Comparison of ENCODE assay signal across 28 mouse cellular contexts in genomic region chr8:9780332-9780731, GRCm38 (mm10). TPM values are rescaled to one million over a fixed set of nuclear protein-coding genes. Genes with fewer than 3 reads are reported as not detected.
"Had no signal": no experiment of that assay in that cellular context is flagged by ENCODE, and none has a peak within 500 bp of the region (broad histone marks: within the 10 kb centered on the region; RNA-seq: fewer than 3 reads in every experiment).

No protein-coding gene starts in this region.

- H3K4me2 ChIP-seq: kidney, embryonic 15.5 days; limb, embryonic 12.5 days; limb, embryonic 15.5 days; liver, embryonic 11.5 days; lung, embryonic 15.5 days; midbrain, embryonic 11.5 days; neural tube, embryonic 13.5 days had no signal

- H3K27ac ChIP-seq: kidney, embryonic 15.5 days; limb, embryonic 12.5 days; limb, embryonic 15.5 days; liver, embryonic 14.5 days; lung, embryonic 15.5 days; neural tube, embryonic 13.5 days had no signal

- H3K4me3 ChIP-seq: kidney, embryonic 15.5 days; limb, embryonic 12.5 days; limb, embryonic 15.5 days; lung, embryonic 15.5 days; myocyte; neural tube, embryonic 13.5 days had no signal

- H3K9ac ChIP-seq: kidney, embryonic 15.5 days; limb, embryonic 12.5 days; limb, embryonic 15.5 days; liver, embryonic 14.5 days; liver, postnatal 0 days; lung, embryonic 15.5 days; neural tube, embryonic 13.5 days had no signal

- H3K36me3 ChIP-seq: kidney, embryonic 15.5 days; limb, embryonic 12.5 days; limb, embryonic 15.5 days; lung, embryonic 15.5 days; neural tube, embryonic 13.5 days had no signal

- H3K4me1 ChIP-seq: kidney, embryonic 15.5 days; limb, embryonic 12.5 days; limb, embryonic 15.5 days; lung, embryonic 15.5 days; neural tube, embryonic 13.5 days had no signal

- ATAC-seq: liver, postnatal 0 days; midbrain, embryonic 16.5 days had no signal

- H3K9me3 ChIP-seq: kidney, embryonic 15.5 days; limb, embryonic 12.5 days; limb, embryonic 15.5 days; lung, embryonic 15.5 days; neural tube, embryonic 13.5 days had no signal

- H3K27me3 ChIP-seq: kidney, embryonic 15.5 days; lung, embryonic 15.5 days; neural tube, embryonic 13.5 days had no signal

- DNase-seq: kidney, adult 11 months; kidney, adult 8-10 months; kidney, postnatal 10 days; kidney, postnatal 36 days; left cerebral cortex, postnatal 4 days; liver, postnatal 0 days; lung, postnatal 14 days; lung, postnatal 4 days; right cerebral cortex, adult 18-20 months; right cerebral cortex, postnatal 14 days; right cerebral cortex, postnatal 4 days; thymus, adult 18-20 months; thymus, postnatal 36 days had no signal

RNA-seq across cellular contexts. Expression of gene Fam155a, which starts 9.4 kb away (rescaled TPM):
- total RNA-seq: megakaryocyte progenitor cell, adult 5-6 weeks; megakaryocyte-erythroid progenitor cell, adult 5-6 weeks; monocyte, adult 5-6 weeks; neutrophil, adult 5-6 weeks had no signal
- polyA plus RNA-seq: liver, postnatal 0 days; myocyte; testis, adult 2 months had no signal
